Mouse (Mus musculus) kidney, postnatal 0 days (tissue): Measurements from ENCODE around the gene Olfr1414. TPM values are rescaled to one million over a fixed set of nuclear protein-coding genes. Genes with fewer than 3 reads are reported as not detected.

Experiments used
- ATAC-seq: fragments of 200-750 bp; cut with Nextera tagmentation; replicated peaks from 2 replicates; pipeline ENCODE4 v1.8.0; 2017; ENCODE audit warnings: low read depth, moderate number of reproducible peaks, moderate TSS enrichment, moderate library complexity; ENCODE audit not compliant: low FRiP score
- DNase-seq: peaks from one replicate; pipeline ENCODE4 v3.0.0-alpha.2; 2016; ENCODE audit warnings: low spot score
- H3K27ac ChIP-seq: fragments of 300-500 bp; sonication (generic); 2 replicates; pipeline ENCODE4 v1.5.1; 2014; ENCODE audit warnings: mild to moderate bottlenecking
- H3K27me3 ChIP-seq: fragments of 300-500 bp; sonication (generic); 2 replicates; pipeline ENCODE4 v1.6.1; 2014; ENCODE audit warnings: low read length, mixed read lengths; ENCODE audit not compliant: insufficient read depth
- H3K36me3 ChIP-seq: fragments of 300-500 bp; sonication (generic); 2 replicates; pipeline ENCODE4 v1.6.1; 2014; ENCODE audit warnings: low read length, mixed read lengths; ENCODE audit not compliant: insufficient read depth
- H3K4me1 ChIP-seq: fragments of 300-500 bp; sonication (generic); replicated peaks from 2 replicates; pipeline ENCODE4 v1.6.1; 2014; ENCODE audit warnings: antibody characterized with exemption, low read length, mixed read lengths; ENCODE audit not compliant: insufficient read depth
- H3K4me2 ChIP-seq: fragments of 300-500 bp; sonication (generic); 2 replicates; pipeline ENCODE4 v1.6.1; 2014; ENCODE audit warnings: mild to moderate bottlenecking, low read length, moderate library complexity, mixed read lengths
- H3K4me3 ChIP-seq: fragments of 300-500 bp; sonication (generic); replicated peaks from 2 replicates; pipeline ENCODE4 v1.5.1; 2014; ENCODE audit warnings: low read depth, low read length
- H3K9ac ChIP-seq: fragments of 300-500 bp; sonication (generic); 2 replicates; pipeline ENCODE4 v1.6.1; 2014; ENCODE audit warnings: low read depth, low read length
- H3K9me3 ChIP-seq: fragments of 300-500 bp; sonication (generic); replicated peaks from 2 replicates; pipeline ENCODE4 v1.6.1; 2016; ENCODE audit warnings: low read length, inconsistent platforms, mixed read lengths
- CTCF ChIP-seq: IDR thresholded peaks from 2 replicates; pipeline ENCODE4 v1.5.1; 2016; ENCODE audit warnings: antibody characterized with exemption, low read depth, mild to moderate bottlenecking, moderate library complexity
- WGBS: fragments of 180-500 bp; shearing (Covaris S2); extraction: QIAGEN DNeasy Blood & Tissue Kit; methylation state at CpG from one replicate; pipeline ENCODE4 v1.1.7; 2014; 5-methylcytosine and 5-hydroxymethylcytosine counted together
- microRNA-seq: library from miRNA; unstranded; fragments of <30 nt; microRNA quantifications from one replicate; pipeline ENCODE4, GENCODE M21; 2016
- polyA plus RNA-seq: library from polyadenylated mRNA; unstranded; fragments of >200 nt; fragmentation: Nextera tagmentation; extraction: Ambion mirVana; gene quantifications from 2 replicates; pipeline ENCODE4 v1.2.1, GENCODE M21; 2015

The Olfr1414 gene
- polyA plus RNA-seq, 1 experiment from 2014 or later, result not detected

DNA sequence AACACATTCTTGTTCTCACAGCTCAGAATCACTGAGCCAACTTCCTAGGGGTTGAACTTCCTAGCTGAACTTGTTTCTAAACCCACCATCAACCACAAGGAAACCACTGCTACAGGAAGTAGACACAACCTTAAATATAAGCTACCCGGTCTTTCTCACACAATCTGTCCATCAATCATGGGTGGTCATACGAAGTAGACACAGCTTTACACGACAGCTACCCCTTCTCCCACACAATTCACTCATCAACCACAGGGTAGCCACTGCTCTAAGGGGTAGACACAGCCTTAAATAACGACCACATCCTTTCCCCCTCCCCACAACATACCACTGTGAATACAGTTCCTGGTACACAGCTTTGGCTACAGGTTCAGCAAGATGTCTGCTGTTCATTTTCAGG, 49.6 kb downstream of the Olfr1414 start:
- H3K4me3 ChIP-seq, result no peak overlapping the region
- ATAC-seq (no peak), DNase-seq (no peak)
- H3K27ac ChIP-seq, result no peak overlapping the region
- peaks cover 4% of the 10 kb centered on the region; the same call in 1 of the 2 replicates for H3K4me1 ChIP-seq
- no peak for TF ChIP-seq CTCF
- 77% methylated on average over 4 of the region's 4 CpGs for WGBS
- H3K36me3 ChIP-seq, result peaks cover 50% of the 10 kb centered on the region
- no peaks in the 10 kb centered on the region for H3K9me3 ChIP-seq
- no peak overlapping the region for H3K4me2 ChIP-seq
- no peaks in the 10 kb centered on the region for H3K27me3 ChIP-seq
- no peak overlapping the region for H3K9ac ChIP-seq

GRCm38 (mm10) chr1:92458416-92458815, 60.0 kb downstream of the Olfr1414 start:
- Histone ChIP-seq H3K9ac (no peak overlapping the region), H3K9me3 (no peaks in the 10 kb centered on the region), H3K36me3 (peaks cover 58% of the 10 kb centered on the region), H3K4me2 (no peak overlapping the region), H3K4me1 (no peaks in the 10 kb centered on the region), H3K4me3 (no peak overlapping the region), H3K27ac (no peak overlapping the region), H3K27me3 (no peaks in the 10 kb centered on the region)
- WGBS, result 90% methylated on average over 6 of the region's 6 CpGs
- TF ChIP-seq CTCF, result no peak
- ATAC-seq, result no peak
- no peak for DNase-seq

GRCm38 (mm10) chr1:92457758-92458157, 60.7 kb downstream of the Olfr1414 start:
- no peak for ATAC-seq
- no peak overlapping the region for H3K9ac ChIP-seq
- no peak overlapping the region for H3K27ac ChIP-seq
- H3K36me3 ChIP-seq, result peaks cover 60% of the 10 kb centered on the region
- no peak for TF ChIP-seq CTCF
- no peak overlapping the region for H3K4me2 ChIP-seq
- no peaks in the 10 kb centered on the region for H3K9me3 ChIP-seq
- no peaks in the 10 kb centered on the region for H3K27me3 ChIP-seq
- no peaks in the 10 kb centered on the region for H3K4me1 ChIP-seq
- DNase-seq, result no peak
- H3K4me3 ChIP-seq, result no peak overlapping the region

Small RNA genes within 50 kb of the gene (microRNA-seq; reads per million reads assigned to microRNA genes)
- 1.6 reads per million for gene Mir6900

Other genes with a start within 250 kb of the Olfr1414 start
- gene Ndufa10, start 44.8 kb downstream of the Olfr1414 start, polyA plus RNA-seq, result 385 and 415 TPM in 2 replicates
- gene Olfr1416, start 33.5 kb downstream of the Olfr1414 start, polyA plus RNA-seq, result not detected in 2 replicates
- not detected in 2 replicates for gene Olfr1415, start 22.6 kb downstream of the Olfr1414 start, polyA plus RNA-seq
- gene Olfr1413, start 52.7 kb upstream of the Olfr1414 start, polyA plus RNA-seq, result not detected in 2 replicates
- not detected in 2 replicates for gene Olfr1412, start 67.1 kb upstream of the Olfr1414 start, polyA plus RNA-seq
- gene Olfr1411, start 75.8 kb upstream of the Olfr1414 start, polyA plus RNA-seq, result not detected in 2 replicates
- gene Olfr1410, start 87.1 kb upstream of the Olfr1414 start, polyA plus RNA-seq, result not detected in 2 replicates
- gene Olfr12, start 99.1 kb upstream of the Olfr1414 start, polyA plus RNA-seq, result not detected in 2 replicates
- 467 and 534 TPM in 2 replicates for gene Cops9, start 123.3 kb upstream of the Olfr1414 start, polyA plus RNA-seq
- 1.0 and 1.3 TPM in 2 replicates for gene Otos, start 130.2 kb upstream of the Olfr1414 start, polyA plus RNA-seq